Mouse (Mus musculus): ENCODE results near the gene Slco2a1. TPM values are rescaled to one million over a fixed set of nuclear protein-coding genes. Genes with fewer than 3 reads are reported as not detected.
"Not testable (repeated sequence)": the region's sequence is repeated elsewhere in the genome, so short reads cannot be mapped to it uniquely, and the experiment has no call there.

Gene Slco2a1
- polyA plus RNA-seq, 1 experiment from 2014 or later: 12.1 TPM

GRCm38 (mm10) chr9:103091039-103091883, 102.7 kb downstream of the Slco2a1 start:
- H3K27ac ChIP-seq: peak overlapping the region; percentile 75
- H3K9ac ChIP-seq: no peak overlapping the region
- WGBS: 73% methylated on average over 16 of the region's 16 CpGs
- H3K9me3 ChIP-seq: no peaks in the 10 kb centered on the region
- H3K36me3 ChIP-seq: no peaks in the 10 kb centered on the region
- peak overlapping the region; percentile 3; the same call in 1 of the 2 replicates for H3K4me2 ChIP-seq
- no peak for ATAC-seq (ENCODE audit: insufficient read depth, low FRiP score, low read depth)
- no peak overlapping the region for H3K4me3 ChIP-seq (replicated peaks)
- H3K4me1 ChIP-seq: peaks cover 22% of the 10 kb centered on the region; the same call in 1 of the 2 replicates
- no peaks in the 10 kb centered on the region for H3K27me3 ChIP-seq (replicated peaks)

- H3K4me2 ChIP-seq: peak overlapping the region; percentile 87
- 2% methylated on average over 19 of the region's 19 CpGs for WGBS
- H3K4me3 ChIP-seq (replicated peaks): peak overlapping the region; percentile 40
- H3K4me1 ChIP-seq: peaks cover 22% of the 10 kb centered on the region; the same call in 1 of the 2 replicates
- H3K27ac ChIP-seq: no peak overlapping the region
- H3K9me3 ChIP-seq: no peaks in the 10 kb centered on the region
- H3K9ac ChIP-seq: peak overlapping the region; percentile 45; the same call in 1 of the 2 replicates
- no peaks in the 10 kb centered on the region for H3K36me3 ChIP-seq
- ATAC-seq (ENCODE audit: insufficient read depth, low FRiP score, low read depth): peak; percentile 72
- no peaks in the 10 kb centered on the region for H3K27me3 ChIP-seq (replicated peaks)
These were observed 103.7 kb downstream of the Slco2a1 start for GRCm38 (mm10) chr9:103092248-103092647.

- Histone ChIP-seq H3K36me3 (no peaks in the 10 kb centered on the region), H3K9ac (no peak overlapping the region), H3K4me3 (replicated peaks) (no peak overlapping the region), H3K4me2 (no peak overlapping the region), H3K4me1 (peaks cover 20% of the 10 kb centered on the region; the same call in 1 of the 2 replicates), H3K27me3 (replicated peaks) (no peaks in the 10 kb centered on the region), H3K9me3 (no peaks in the 10 kb centered on the region), H3K27ac (no peak overlapping the region)
- WGBS: 72% methylated on average over 3 of the region's 3 CpGs
- no peak for ATAC-seq (ENCODE audit: insufficient read depth, low FRiP score, low read depth)
These were observed 105.2 kb downstream of the Slco2a1 start for GRCm38 (mm10) chr9:103093681-103094080.

- H3K4me2 ChIP-seq: peak overlapping the region; percentile 41
- peak; percentile 27; the same call in 1 of the 2 replicates for ATAC-seq (ENCODE audit: insufficient read depth, low FRiP score, low read depth)
- peaks cover 32% of the 10 kb centered on the region for H3K27me3 ChIP-seq (replicated peaks)
- H3K9me3 ChIP-seq, H3K36me3 ChIP-seq, H3K9ac ChIP-seq: not testable (repeated sequence)
- peak overlapping the region; percentile 34 for H3K4me3 ChIP-seq (replicated peaks)
- 25% methylated on average over 9 of the region's 14 CpGs for WGBS
- peaks cover 19% of the 10 kb centered on the region for H3K4me1 ChIP-seq
- 0 out of 2 replicates have a peak overlapping the region, but pooled peaks have one; percentile 2 for H3K27ac ChIP-seq
These were observed 119.9 kb downstream of the Slco2a1 start for GRCm38 (mm10) chr9:103108341-103108798.

- Histone ChIP-seq H3K4me3 (replicated peaks) (peak overlapping the region; percentile 43), H3K4me1 (peaks cover 19% of the 10 kb centered on the region), H3K27ac (0 out of 2 replicates have a peak overlapping the region, but pooled peaks have one; percentile 26), H3K27me3 (replicated peaks) (peaks cover 40% of the 10 kb centered on the region), H3K36me3 (no peaks in the 10 kb centered on the region), H3K4me2 (peak overlapping the region; percentile 66), H3K9ac (peak overlapping the region; percentile 26; the same call in 1 of the 2 replicates), H3K9me3 (no peaks in the 10 kb centered on the region)
- WGBS: 31% methylated on average over 18 of the region's 18 CpGs
- ATAC-seq (ENCODE audit: insufficient read depth, low FRiP score, low read depth): no peak
These were observed 120.6 kb downstream of the Slco2a1 start for GRCm38 (mm10) chr9:103108943-103109670.

- 64% methylated on average over 2 of the region's 2 CpGs for WGBS
- no peak overlapping the region for H3K4me3 ChIP-seq (replicated peaks)
These were observed 121.4 kb downstream of the Slco2a1 start for GRCm38 (mm10) chr9:103109911-103110310.

GRCm38 (mm10) chr9:103110727-103111501, 122.4 kb downstream of the Slco2a1 start:
- Histone ChIP-seq H3K9me3 (no peaks in the 10 kb centered on the region), H3K9ac (0 out of 2 replicates have a peak overlapping the region, but pooled peaks have one; percentile 19), H3K36me3 (no peaks in the 10 kb centered on the region), H3K27me3 (replicated peaks) (peaks cover 50% of the 10 kb centered on the region), H3K4me2 (peak overlapping the region; percentile 97), H3K27ac (no peak overlapping the region), H3K4me1 (peaks cover 19% of the 10 kb centered on the region), H3K4me3 (replicated peaks) (peak overlapping the region; percentile 64)
- WGBS: 17% methylated on average over 18 of the region's 18 CpGs
- no peak for ATAC-seq (ENCODE audit: insufficient read depth, low FRiP score, low read depth)

More at GRCm38 (mm10) chr9:103109911-103110310, 121.4 kb downstream of the Slco2a1 start:
- H3K36me3 ChIP-seq: no peaks in the 10 kb centered on the region
- H3K4me2 ChIP-seq: no peak overlapping the region
- H3K9me3 ChIP-seq: no peaks in the 10 kb centered on the region
- H3K27ac ChIP-seq: no peak overlapping the region
- no peak overlapping the region for H3K9ac ChIP-seq
- peaks cover 47% of the 10 kb centered on the region for H3K27me3 ChIP-seq (replicated peaks)
- peaks cover 19% of the 10 kb centered on the region for H3K4me1 ChIP-seq
- no peak for ATAC-seq (ENCODE audit: insufficient read depth, low FRiP score, low read depth)

- H3K27me3 ChIP-seq (replicated peaks): peaks cover 50% of the 10 kb centered on the region
- peak within 1 kb of the TSS; percentile 64 for H3K4me3 ChIP-seq (replicated peaks)
- no peaks in the 10 kb centered on the region for H3K9me3 ChIP-seq
- ATAC-seq (ENCODE audit: insufficient read depth, low FRiP score, low read depth): peak; percentile 40; the same call in 1 of the 2 replicates
- H3K36me3 ChIP-seq: no peaks in the 10 kb centered on the region
- peak within 1 kb of the TSS; percentile 19 for H3K9ac ChIP-seq
- under 1% methylated on average over 65 of the region's 81 CpGs for WGBS
- H3K27ac ChIP-seq: no peak within 1 kb of the TSS
- H3K4me1 ChIP-seq: peaks cover 19% of the 10 kb centered on the region
- H3K4me2 ChIP-seq: peak within 1 kb of the TSS; percentile 97
These were observed 123.3 kb downstream of the Slco2a1 start, which contains the start of gene Rab6b for GRCm38 (mm10) chr9:103111621-103112470. Rab6b (plus strand) TSS chr9:103111787.

GRCm38 (mm10) chr9:103112471-103113271, 124.2 kb downstream of the Slco2a1 start:
- Histone ChIP-seq H3K4me2 (peak overlapping the region; percentile 97), H3K27me3 (replicated peaks) (peaks cover 50% of the 10 kb centered on the region), H3K27ac (no peak overlapping the region), H3K4me1 (peaks cover 19% of the 10 kb centered on the region), H3K36me3 (no peaks in the 10 kb centered on the region), H3K9me3 (no peaks in the 10 kb centered on the region), H3K9ac (peak overlapping the region; percentile 19; the same call in 1 of the 2 replicates), H3K4me3 (replicated peaks) (peak overlapping the region; percentile 64)
- peak; percentile 70 for ATAC-seq (ENCODE audit: insufficient read depth, low FRiP score, low read depth)
- WGBS: 1% methylated on average over 35 of the region's 35 CpGs

- H3K9me3 ChIP-seq: no peaks in the 10 kb centered on the region
- H3K27me3 ChIP-seq (replicated peaks): peaks cover 50% of the 10 kb centered on the region
- ATAC-seq (ENCODE audit: insufficient read depth, low FRiP score, low read depth): no peak
- 48% methylated on average over 10 of the region's 11 CpGs for WGBS
- H3K4me1 ChIP-seq: peaks cover 19% of the 10 kb centered on the region
- peak overlapping the region; percentile 64; the same call in 1 of the 2 replicates for H3K4me3 ChIP-seq (replicated peaks)
- no peak overlapping the region for H3K9ac ChIP-seq
- H3K27ac ChIP-seq: no peak overlapping the region
- H3K36me3 ChIP-seq: no peaks in the 10 kb centered on the region
- peak overlapping the region; percentile 97; the same call in 1 of the 2 replicates for H3K4me2 ChIP-seq
These were observed 124.8 kb downstream of the Slco2a1 start for GRCm38 (mm10) chr9:103113351-103113750.

Data from stomach, embryonic 15.5 days (tissue).